Mouse (Mus musculus) adrenal gland, adult 18-20 months (tissue): ENCODE measurements around the gene Kank4. TPM values are rescaled to one million over a fixed set of nuclear protein-coding genes. Genes with fewer than 3 reads are reported as not detected.

ENCODE experiments used
- DNase-seq, 2 experiments: peaks; one replicate each; pipeline ENCODE4 v3.0.0; 2021 to 2022; ENCODE audit warnings: low spot score in 2 of 2
- total RNA-seq, 2 experiments: library from RNA; stranded (reverse); gene quantifications; 1 replicate in 1 of 2; 2 replicates in 1 of 2; pipeline ENCODE4 v1.2.3; 2021

The Kank4 gene
- total RNA-seq, 2 experiments from 2014 or later, result 2.6 to 2.8 TPM

GRCm38 (mm10) chr4:98722454-98722853, 94.9 kb downstream of the Kank4 start:
- DNase-seq, result peak; percentile 45 to 60

GRCm38 (mm10) chr4:98718547-98718917, 98.8 kb downstream of the Kank4 start:
- DNase-seq, result no peak

GRCm38 (mm10) chr4:98717735-98718546, 99.4 kb downstream of the Kank4 start:
- no peak for DNase-seq

GRCm38 (mm10) chr4:98710891-98711290, 106.4 kb downstream of the Kank4 start:
- no peak for DNase-seq

Other genes starting within 250 kb of the Kank4 start
- gene L1td1, start 90.8 kb downstream of the Kank4 start, total RNA-seq, result not detected
- not detected for gene I0C0044D17Rik, start 6.3 kb upstream of the Kank4 start, total RNA-seq
- gene Usp1, start 106.3 kb upstream of the Kank4 start, total RNA-seq, result 10 to 100 TPM; 24.6 to 27.2 TPM
- under 1 TPM; 0.40 to 0.83 TPM for gene Angptl3, start 213.4 kb upstream of the Kank4 start, total RNA-seq